Comparison of ENCODE assay signal across 27 mouse cellular contexts in the genomic region with DNA sequence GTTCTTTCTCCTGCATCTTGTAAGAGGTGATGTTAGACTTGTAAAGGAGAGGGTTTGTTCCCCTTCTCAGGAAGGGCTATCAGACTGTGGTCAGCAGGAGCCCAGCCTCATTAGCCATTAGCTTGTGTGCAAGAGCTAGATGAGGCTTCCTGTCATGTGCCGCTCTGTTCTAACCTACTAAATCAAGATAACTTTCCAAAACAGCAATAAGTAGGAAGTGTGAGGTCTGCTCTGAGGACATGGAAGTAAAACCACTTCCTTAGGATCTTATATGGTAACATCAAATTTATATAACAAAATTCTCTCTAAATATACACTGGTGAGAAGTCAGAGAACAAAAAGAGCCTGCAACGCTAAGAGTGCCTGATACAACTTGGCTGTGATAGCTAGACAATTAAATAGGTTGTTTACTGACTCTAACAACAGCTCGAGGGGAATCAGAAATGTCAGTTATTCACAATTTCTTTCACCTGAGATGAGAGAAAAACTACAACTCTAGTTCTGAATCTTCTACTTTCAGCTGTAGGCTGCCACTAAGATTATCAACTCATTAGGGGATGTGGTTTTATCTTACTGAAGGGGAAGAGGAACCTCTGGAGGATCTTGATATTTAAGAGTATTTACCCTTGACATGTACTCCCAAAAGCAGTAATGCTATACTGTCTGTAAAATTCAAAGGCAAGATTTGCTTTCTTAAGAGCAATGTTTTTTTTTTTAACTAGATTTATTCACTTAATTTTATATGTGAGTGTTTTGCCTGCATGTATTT. TPM values are rescaled to one million over a fixed set of nuclear protein-coding genes. Genes with fewer than 3 reads are reported as not detected.
A peak's percentile ranks its signal among the peaks of the same experiment; 100 is the strongest.
DNase-seq lines count a peak whose midpoint lies in the region; TF ChIP-seq lines count a peak whose summit lies in the region.
"Had no signal": no experiment of that assay in that cellular context is flagged by ENCODE, and none has a peak within 500 bp of the region (broad histone marks: within the 10 kb centered on the region; RNA-seq: fewer than 3 reads in every experiment).

No protein-coding gene starts in this region.

- no peaks in the 10 kb centered on the region for H3K79me2 ChIP-seq in CH12.LX (replicated peaks; ENCODE audit: control insufficient read depth, extremely low read depth, insufficient read depth, poor library complexity, severe bottlenecking)

- H3K27ac ChIP-seq in CH12.LX (ENCODE audit: insufficient read depth, low read depth): no peak overlapping the region
- H3K27ac ChIP-seq: embryonic facial prominence, embryonic 15.5 days; midbrain, embryonic 13.5 days had no signal

- WGBS in lung, adult 2 months: 45% methylated on average over 3 of the region's 3 CpGs

- H3K4me1 ChIP-seq in CH12.LX (ENCODE audit: control insufficient read depth in 1 of 2, insufficient read depth in 2 of 2): peaks cover 3 to 43% of the 10 kb centered on the region in 2 experiments; a peak in 2 of 4 replicates
- peaks cover 50% of the 10 kb centered on the region for H3K4me1 ChIP-seq in megakaryocyte, embryonic 14.5 days
- H3K4me1 ChIP-seq in lung, adult 2 months (ENCODE audit: control insufficient read depth, insufficient read depth, low read length): no peaks in the 10 kb centered on the region
- H3K4me1 ChIP-seq: midbrain, embryonic 13.5 days had no signal

- in situ Hi-C loops in CH12.LX (cut with MboI; ENCODE audit: low pct_ligation_motif_present, low pct_unique_long_range_greater_than_20kb, low sequenced_read_pairs): loop anchor here (10.0 kb wide), 1 partner anchor 78 kb away; no protein-coding TSS in a partner anchor

- H3K36me3 ChIP-seq in CH12.LX (replicated peaks in 1 of 2; ENCODE audit: control insufficient read depth in 1 of 2, insufficient read depth in 1 of 2, low read length in 1 of 2): peaks cover 0 to 4% of the 10 kb centered on the region in 2 experiments
- H3K36me3 ChIP-seq in megakaryocyte, embryonic 14.5 days (replicated peaks; ENCODE audit: low read length): no peaks in the 10 kb centered on the region
- H3K36me3 ChIP-seq: embryonic facial prominence, embryonic 15.5 days; heart, embryonic 12.5 days; midbrain, embryonic 13.5 days had no signal

- TF ChIP-seq CTCF in CH12.LX (conservative IDR thresholded peaks at IDR 0.05 in 1 of 2, IDR thresholded peaks at IDR 0.05 in 1 of 2; ENCODE audit: low read depth in 2 of 2, low read length in 2 of 2): no peak
- no peak for TF ChIP-seq CTCF in lung, adult 2 months (IDR thresholded peaks at IDR 0.05; ENCODE audit: insufficient read depth, low read length)

- H3K4me3 ChIP-seq in CH12.LX (replicated peaks in 1 of 3; ENCODE audit: low read depth in 2 of 3, low read length in 2 of 3, poor library complexity in 1 of 3): peak overlapping the region in 1 of 3 experiments; percentile 8
- H3K4me3 ChIP-seq in megakaryocyte, embryonic 14.5 days (replicated peaks): peak overlapping the region; percentile 81
- no peak overlapping the region for H3K4me3 ChIP-seq in lung, adult 2 months (replicated peaks; ENCODE audit: extremely low read depth, low read depth, low read length)
- H3K4me3 ChIP-seq: embryonic facial prominence, embryonic 15.5 days; heart, embryonic 12.5 days; midbrain, embryonic 13.5 days; myocyte had no signal

- no peaks in the 10 kb centered on the region for H3K9me3 ChIP-seq in CH12.LX (replicated peaks; ENCODE audit: low read length)
- no peaks in the 10 kb centered on the region; the same call in 1 of the 2 replicates for H3K9me3 ChIP-seq in megakaryocyte, embryonic 14.5 days
- H3K9me3 ChIP-seq: embryonic facial prominence, embryonic 15.5 days; heart, embryonic 12.5 days; midbrain, embryonic 13.5 days had no signal

- peak overlapping the region; percentile 32; the same call in 1 of the 2 replicates for H3K4me2 ChIP-seq in CH12.LX (ENCODE audit: insufficient read depth, low read depth, poor library complexity, severe bottlenecking)
- H3K4me2 ChIP-seq: embryonic facial prominence, embryonic 15.5 days; heart, embryonic 12.5 days; midbrain, embryonic 13.5 days had no signal

- H3K27me3 ChIP-seq in CH12.LX (replicated peaks): no peaks in the 10 kb centered on the region
- H3K27me3 ChIP-seq in megakaryocyte, embryonic 14.5 days (replicated peaks): peaks cover 17% of the 10 kb centered on the region

- TF ChIP-seq EP300 in CH12.LX (IDR thresholded peaks at IDR 0.05; ENCODE audit: low read length): 0 out of 2 replicates have a peak, but pooled peaks have one; percentile 22

- TF ChIP-seq POLR2A in CH12.LX (IDR thresholded peaks at IDR 0.05; ENCODE audit: low read depth, low read length): no peak
- TF ChIP-seq POLR2A in lung, adult 2 months (IDR thresholded peaks at IDR 0.05; ENCODE audit: borderline replicate concordance, extremely low read depth, low read depth, low read length): no peak

- dilution Hi-C loops in CH12.LX (cut with MboI; ENCODE audit: extremely low pct_ligation_motif_present, extremely low pct_unique_long_range_greater_than_20kb, low sequenced_read_pairs): no loop called here

- TF ChIP-seq RAD21 in CH12.LX (IDR thresholded peaks at IDR 0.05; ENCODE audit: low read depth, low read length): no peak

- H3K9ac ChIP-seq in CH12.LX (ENCODE audit: insufficient read depth, low read depth): peak overlapping the region; percentile 23; the same call in 1 of the 2 replicates
- H3K9ac ChIP-seq: embryonic facial prominence, embryonic 15.5 days; heart, embryonic 12.5 days; liver, postnatal 0 days; midbrain, embryonic 13.5 days had no signal

- DNase-seq in A20 (ENCODE audit: low read depth, low spot score) (peak; percentile 54), CH12.LX (ENCODE audit: extremely low read depth) (no peak)
- peak; percentile 33 for DNase-seq in brain, adult 2 months (ENCODE audit: low read depth, low spot score)
- DNase-seq in lung, adult 2 months: no peak
- DNase-seq in c-Kit-positive CD71-positive TER-119-positive erythroid progenitor cells, embryonic 14.5 days (ENCODE audit: low spot score): no peak
- DNase-seq in kidney, postnatal 25 days: no peak
- DNase-seq: cerebellum, adult 18-20 months; heart, postnatal 36 days; kidney, adult 9 months; kidney, postnatal 4 days; liver; liver, postnatal 0 days; right cerebral cortex, adult 18-20 months; thymus, adult 18-20 months had no signal

TF ChIP-seq in CH12.LX, 34 proteins besides CTCF, POLR2A, EP300 and RAD21 (continues in another document):
- TF ChIP-seq HCFC1 (IDR thresholded peaks at IDR 0.05; ENCODE audit: low read depth, low read length): no peak
- 0 out of 2 replicates have a peak, but pooled peaks have one; percentile 14 for TF ChIP-seq ELF1 (IDR thresholded peaks at IDR 0.05; ENCODE audit: low read depth, low read length)
- no peak for TF ChIP-seq GABPA (IDR thresholded peaks at IDR 0.05; ENCODE audit: insufficient replicate concordance, low read depth, low read length)
- no peak for TF ChIP-seq UBTF (IDR thresholded peaks at IDR 0.05; ENCODE audit: low read depth, low read length)
- no peak for TF ChIP-seq ZC3H11A (IDR thresholded peaks at IDR 0.05; ENCODE audit: low read depth, low read length)
- no peak for TF ChIP-seq USF2 (conservative IDR thresholded peaks at IDR 0.05; ENCODE audit: low read depth, low read length)
- no peak for TF ChIP-seq POLR2AphosphoS2 (IDR thresholded peaks at IDR 0.05; ENCODE audit: low read depth, low read length)
- no peak for TF ChIP-seq TCF12 (IDR thresholded peaks at IDR 0.05; ENCODE audit: low read depth, low read length)
- no peak for TF ChIP-seq IRF4 (IDR thresholded peaks at IDR 0.05; ENCODE audit: low read depth, low read length)
- no peak for TF ChIP-seq KAT2A (IDR thresholded peaks at IDR 0.05; ENCODE audit: insufficient replicate concordance, low read length)
- TF ChIP-seq USF1 (IDR thresholded peaks at IDR 0.05; ENCODE audit: low read depth, low read length): no peak
- TF ChIP-seq CHD2 (IDR thresholded peaks at IDR 0.05; ENCODE audit: low read length): no peak
- no peak for TF ChIP-seq MAX (IDR thresholded peaks at IDR 0.05; ENCODE audit: low read length)
- no peak for TF ChIP-seq TBP (conservative IDR thresholded peaks at IDR 0.05; ENCODE audit: low read depth, low read length)
- no peak for TF ChIP-seq MXI1 (IDR thresholded peaks at IDR 0.05; ENCODE audit: low read depth, low read length)
- TF ChIP-seq BHLHE40 (IDR thresholded peaks at IDR 0.05; ENCODE audit: low read depth, low read length): peak; percentile 80
- no peak for TF ChIP-seq NRF1 (IDR thresholded peaks at IDR 0.05; ENCODE audit: low read depth, low read length)
- TF ChIP-seq MAFK (IDR thresholded peaks at IDR 0.05; ENCODE audit: insufficient replicate concordance, low read length): no peak

RNA-seq across cellular contexts. Expression of a gene that starts 3.2 kb away (rescaled TPM):
- total RNA-seq in CH12.LX (2012; rRNA removed) (0.84 and 1.1 TPM in 2 replicates), CH12.LX (2014; rRNA removed) (0.58 and 1.1 TPM in 2 replicates)
- polyA plus RNA-seq in CH12.LX (2012; ENCODE audit: insufficient read length, low read depth): 2.2 and 3.6 TPM in 2 replicates
- not detected in 2 replicates for polyA plus RNA-seq in megakaryocyte, embryonic 14.5 days (2012; ENCODE audit: insufficient read depth, low replicate concordance)
- 0.58 and 1.2 TPM in 2 replicates for polyA plus RNA-seq in lung, adult 2 months (2012; rRNA removed)
- total RNA-seq: adrenal gland, adult 18-20 months; heart, postnatal 36 days; neutrophil, adult 5-6 weeks had no signal
- polyA plus RNA-seq: liver, postnatal 0 days had no signal

RNA-seq across cellular contexts. Expression of a gene that starts 8.4 kb away (rescaled TPM):
- total RNA-seq in CH12.LX (2012; rRNA removed): not detected in 2 replicates
- total RNA-seq in CH12.LX (2014; rRNA removed): not detected in 2 replicates
- polyA plus RNA-seq in CH12.LX (2012; ENCODE audit: insufficient read length, low read depth): 0.10 and 0.26 TPM in 2 replicates
- polyA plus RNA-seq in megakaryocyte, embryonic 14.5 days (2012; ENCODE audit: insufficient read depth, low replicate concordance): 3.5 TPM in 1 of 2 replicates, not detected in the other
- polyA plus RNA-seq in lung, adult 2 months (2012; rRNA removed): 12.8 and 21.6 TPM in 2 replicates
- total RNA-seq: neutrophil, adult 5-6 weeks had no signal

RNA-seq across cellular contexts. Expression of a gene that starts 11.5 kb away (rescaled TPM):
- not detected in 2 replicates for total RNA-seq in CH12.LX (2012; rRNA removed)
- total RNA-seq in CH12.LX (2014; rRNA removed): 0.31 TPM in 1 of 2 replicates, not detected in the other
- 0.40 TPM in 1 of 2 replicates, not detected in the other for polyA plus RNA-seq in CH12.LX (2012; ENCODE audit: insufficient read length, low read depth)
- not detected in 2 replicates for polyA plus RNA-seq in megakaryocyte, embryonic 14.5 days (2012; ENCODE audit: insufficient read depth, low replicate concordance)
- polyA plus RNA-seq in lung, adult 2 months (2012; rRNA removed): 0.14 and 0.18 TPM in 2 replicates
- total RNA-seq: adrenal gland, adult 18-20 months; heart, postnatal 36 days; layer of hippocampus, postnatal 14 days; left cerebral cortex, postnatal 36 days had no signal
- polyA plus RNA-seq: embryonic facial prominence, embryonic 15.5 days; forebrain, embryonic 11.5 days; gonadal fat pad, adult 2 months; liver, postnatal 0 days; myocyte; stomach, embryonic 14.5 days had no signal

RNA-seq across cellular contexts. Expression of a gene that starts 30.7 kb away (rescaled TPM):
- total RNA-seq in CH12.LX (2012; rRNA removed) (not detected in 2 replicates), CH12.LX (2014; rRNA removed) (not detected in 2 replicates)
- not detected in 2 replicates for polyA plus RNA-seq in CH12.LX (2012; ENCODE audit: insufficient read length, low read depth)
- not detected in 2 replicates for polyA plus RNA-seq in megakaryocyte, embryonic 14.5 days (2012; ENCODE audit: insufficient read depth, low replicate concordance)
- not detected in 2 replicates for polyA plus RNA-seq in lung, adult 2 months (2012; rRNA removed)
- total RNA-seq: adrenal gland, adult 18-20 months; heart, postnatal 36 days; neutrophil, adult 5-6 weeks had no signal
- polyA plus RNA-seq: brain, embryonic 14.5 days; embryonic facial prominence, embryonic 15.5 days; gonadal fat pad, adult 2 months; heart, embryonic 12.5 days; liver, postnatal 0 days had no signal

RNA-seq across cellular contexts. Expression of a gene that starts 34.1 kb away (rescaled TPM):
- total RNA-seq in CH12.LX (2012; rRNA removed): 8.1 and 8.6 TPM in 2 replicates
- 8.5 and 8.6 TPM in 2 replicates for total RNA-seq in CH12.LX (2014; rRNA removed)
- polyA plus RNA-seq in CH12.LX (2012; ENCODE audit: insufficient read length, low read depth): 9.3 and 13.0 TPM in 2 replicates
- 0.85 TPM in 1 of 2 replicates, not detected in the other for polyA plus RNA-seq in megakaryocyte, embryonic 14.5 days (2012; ENCODE audit: insufficient read depth, low replicate concordance)
- 1.1 and 1.4 TPM in 2 replicates for polyA plus RNA-seq in lung, adult 2 months (2012; rRNA removed)

Comparison
In these comparisons a context has a peak if more than half of its experiments do, and no peak if none do; other contexts are left out.
1. DNase-seq: peak in A20 (single experiment) and brain, adult 2 months (single experiment); none in CH12.LX (single experiment), lung, adult 2 months (single experiment), c-Kit-positive CD71-positive TER-119-positive erythroid progenitor cells, embryonic 14.5 days (single experiment) and kidney, postnatal 25 days (0 of 2).